Mouse (Mus musculus) central nervous system, embryonic 18 days (tissue): ENCODE results near the gene Trp73. TPM values are rescaled to one million over a fixed set of nuclear protein-coding genes. Genes with fewer than 3 reads are reported as not detected.

Experiments used
- polyA plus RNA-seq: library from polyadenylated mRNA; depleted of rRNA; stranded (reverse); fragments of >200 nt; gene quantifications from 2 replicates; pipeline ENCODE4 v1.2.3, GENCODE M21; 2012; rRNA removed

The Trp73 gene
- 2.1 and 3.0 TPM in 2 replicates for polyA plus RNA-seq

GRCm38 (mm10) chr4:154140182-154140212 is at the start of gene Trp73:
TSS of gene Trp73 (minus strand) at chr4:154140208.

GRCm38 (mm10) chr4:154170506-154171150 is 30.6 kb upstream of the Trp73 start, which contains the start of gene Megf6:
TSS of gene Megf6 (plus strand) at chr4:154170730.

GRCm38 (mm10) chr4:154160538-154161390 is 20.8 kb upstream of the Trp73 start, which contains the start of gene Tprgl:
TSS of gene Tprgl (minus strand) at chr4:154160666.

DNA sequence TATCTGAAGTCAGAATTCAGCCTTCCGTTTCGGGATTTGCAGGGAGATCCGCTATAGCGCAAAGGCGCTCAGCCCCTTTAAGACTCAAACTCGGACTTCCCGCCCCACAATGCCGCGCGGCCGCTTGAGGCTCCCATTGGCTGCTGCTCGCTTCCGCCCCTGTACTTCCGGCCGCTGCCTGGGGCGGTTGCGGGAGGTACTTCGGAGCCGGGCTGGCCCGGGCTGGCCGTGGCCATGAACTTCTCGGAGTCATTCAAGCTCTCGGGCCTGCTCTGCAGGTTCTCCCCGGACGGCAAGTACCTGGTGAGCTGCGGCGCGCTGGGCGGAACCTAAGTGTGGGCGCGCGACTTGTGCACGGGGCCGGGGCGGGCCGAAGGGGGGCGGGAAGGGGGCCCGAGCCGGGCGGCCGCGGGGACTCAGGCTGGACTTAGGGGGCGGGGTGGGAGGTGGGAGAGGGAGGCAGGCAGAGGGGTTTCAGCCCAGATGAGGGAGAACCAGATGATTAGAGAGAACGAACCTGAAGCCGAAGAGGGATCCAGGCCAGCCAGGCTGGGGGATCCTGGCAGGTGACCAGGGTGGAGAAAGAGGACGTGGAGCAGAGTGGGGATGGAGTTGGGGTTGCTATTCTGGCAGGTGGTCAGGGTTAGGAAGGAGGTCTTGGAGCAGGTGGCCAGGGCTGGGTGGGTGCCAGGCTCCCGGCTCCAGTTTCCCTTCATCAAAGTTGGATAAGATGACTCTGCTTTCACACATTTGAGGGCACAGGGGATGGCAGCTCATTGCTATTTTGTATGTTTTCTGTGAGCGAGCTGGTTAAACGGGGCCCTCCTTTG is 2.4 kb upstream of the Trp73 start, which contains the start of gene Wrap73:
TSS of gene Wrap73 (plus strand) at position 162 of the 830 bp plus-strand sequence.

GRCm38 (mm10) chr4:154042577-154042976 is 97.4 kb downstream of the Trp73 start, which contains the start of gene Ccdc27:
TSS of gene Ccdc27 (minus strand) at chr4:154042677.

GRCm38 (mm10) chr4:154025641-154026440 is 114.2 kb downstream of the Trp73 start, which contains the start of gene Smim1:
TSS of gene Smim1 (minus strand) at chr4:154026230.

DNA sequence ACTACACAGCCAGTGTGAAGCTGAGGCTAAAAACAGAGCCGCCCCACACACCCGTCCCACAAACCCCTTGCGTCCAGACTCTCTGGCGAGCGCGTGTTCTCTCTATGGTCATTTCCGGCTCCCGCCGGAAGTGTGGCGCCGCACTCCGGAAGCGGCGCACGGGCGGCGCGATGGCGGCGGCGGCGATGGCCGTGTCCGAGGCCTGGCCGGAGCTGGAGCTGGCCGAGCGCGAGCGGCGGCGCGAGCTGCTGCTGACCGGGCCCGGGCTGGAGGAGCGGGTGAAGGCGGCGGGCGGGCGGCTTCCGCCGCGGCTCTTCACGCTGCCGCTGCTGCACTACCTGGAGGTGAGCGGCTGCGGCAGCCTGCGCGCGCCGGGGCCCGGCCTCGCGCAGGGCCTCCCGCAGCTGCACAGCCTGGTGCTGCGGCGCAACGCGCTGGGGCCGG is 128.3 kb downstream of the Trp73 start, which contains the start of gene Lrrc47:
TSS of gene Lrrc47 (plus strand) at position 86 of the 444 bp plus-strand sequence.

Other genes with a start within 250 kb of the Trp73 start
- gene A430005L14Rik, start 183.0 kb downstream of the Trp73 start, polyA plus RNA-seq = 36.2 and 38.9 TPM in 2 replicates
- gene Dffb, start 165.1 kb downstream of the Trp73 start, polyA plus RNA-seq = 22.8 and 24.4 TPM in 2 replicates
- gene Cep104, start 165.0 kb downstream of the Trp73 start, polyA plus RNA-seq = 15.5 and 15.6 TPM in 2 replicates
- gene Lrrc47, start 128.5 kb downstream of the Trp73 start, polyA plus RNA-seq = 48.4 and 50.2 TPM in 2 replicates
- 6.2 and 9.0 TPM in 2 replicates for gene Smim1, start 114.0 kb downstream of the Trp73 start, polyA plus RNA-seq
- gene Ccdc27, start 97.5 kb downstream of the Trp73 start, polyA plus RNA-seq = not detected in 2 replicates
- 46.1 and 46.8 TPM in 2 replicates for gene Wrap73, start 2.2 kb upstream of the Trp73 start, polyA plus RNA-seq
- gene Tprgl, start 20.5 kb upstream of the Trp73 start, polyA plus RNA-seq = 162 and 169 TPM in 2 replicates
- gene Megf6, start 30.5 kb upstream of the Trp73 start, polyA plus RNA-seq = 13.6 and 14.7 TPM in 2 replicates
- gene Arhgef16, start 161.5 kb upstream of the Trp73 start, polyA plus RNA-seq = 1.8 and 2.3 TPM in 2 replicates
- gene B230104I21Rik, start 195.9 kb upstream of the Trp73 start, polyA plus RNA-seq = not detected in 2 replicates